Mouse (Mus musculus): ENCODE results near the gene Eef1akmt4. TPM values are rescaled to one million over a fixed set of nuclear protein-coding genes. Genes with fewer than 3 reads are reported as not detected.
"Not testable (repeated sequence)": the region's sequence is repeated elsewhere in the genome, so short reads cannot be mapped to it uniquely, and the experiment has no call there.

Gene Eef1akmt4
- polyA plus RNA-seq, 1 experiment from 2014 or later: 34.4 TPM

DNA sequence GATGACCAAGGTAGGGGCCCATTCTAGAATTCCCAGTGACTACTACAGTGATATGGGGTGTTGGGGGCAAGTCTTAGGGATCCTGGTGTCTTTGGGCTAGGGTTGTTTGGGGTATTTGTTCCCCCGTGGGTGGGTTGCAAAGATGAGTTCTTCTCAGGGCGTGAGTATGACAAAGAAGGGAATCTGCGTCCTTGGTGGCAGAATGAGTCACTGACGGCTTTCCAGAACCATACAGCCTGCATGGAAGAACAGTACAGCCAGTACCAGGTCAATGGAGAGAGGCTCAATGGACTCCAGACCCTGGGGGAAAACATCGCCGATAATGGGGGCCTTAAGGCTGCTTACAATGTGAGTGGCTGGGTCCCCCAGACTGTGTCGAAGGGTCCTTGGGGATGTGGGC lies 32.5 kb downstream of the Eef1akmt4 start:
- 86% methylated on average over 7 of the region's 7 CpGs for WGBS
- no peak for DNase-seq (ENCODE audit: low spot score)

DNA sequence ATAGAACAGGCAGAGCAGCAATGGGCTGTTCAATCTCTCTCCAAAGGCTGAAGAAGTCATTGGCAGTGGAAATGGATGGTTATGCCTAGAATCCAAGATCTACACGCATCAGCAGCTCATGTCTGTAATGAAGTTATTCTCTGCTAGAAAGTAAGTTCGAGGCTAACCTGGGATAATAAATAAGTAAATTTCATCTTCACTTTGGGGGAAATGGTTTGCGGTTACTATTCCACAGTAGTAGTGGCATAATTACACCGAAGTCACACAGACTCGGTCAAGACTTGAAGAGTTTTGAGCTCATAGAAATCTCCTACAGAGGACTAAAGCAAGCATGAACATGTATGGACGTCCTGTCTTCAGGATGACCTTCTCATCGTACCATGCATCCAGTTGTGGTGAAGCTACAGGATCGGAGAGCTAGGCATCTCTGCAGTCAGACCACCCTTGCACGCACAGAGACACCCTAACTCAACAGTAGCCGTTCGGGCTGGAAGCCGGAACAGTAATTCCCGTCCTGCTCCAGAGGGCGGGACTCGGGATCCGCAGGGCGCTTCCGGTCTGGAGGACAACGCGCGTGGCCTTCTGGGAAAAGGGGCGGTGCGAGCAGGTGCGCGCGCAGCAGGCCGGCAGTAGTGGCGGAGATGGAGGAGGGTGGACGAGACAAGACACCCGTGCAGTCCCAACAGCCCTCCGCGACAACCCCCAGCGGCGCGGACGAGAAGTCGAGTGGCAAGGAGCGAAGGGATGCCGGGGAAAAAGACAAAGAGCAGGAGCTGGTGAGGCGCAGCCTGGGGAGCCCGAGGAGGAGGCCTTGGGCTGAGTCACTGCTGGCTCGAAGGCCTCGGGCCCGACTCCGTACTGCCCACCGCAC lies 39.9 kb downstream of the Eef1akmt4 start, which contains the start of gene Psmd2:
TSS of gene Psmd2 (plus strand) at position 577 of the 871 bp plus-strand sequence.
- Histone ChIP-seq H3K9ac (ENCODE audit: low read length) (peak within 1 kb of the TSS; percentile 74), H3K4me1 (ENCODE audit: control insufficient read depth, insufficient read depth, low read length) (peaks cover 2% of the 10 kb centered on the region; the same call in 1 of the 2 replicates), H3K36me3 (ENCODE audit: control insufficient read depth, insufficient read depth, low read length) (peaks cover 3% of the 10 kb centered on the region), H3K27me3 (ENCODE audit: control insufficient read depth, insufficient read depth, low read length) (no peaks in the 10 kb centered on the region), H3K9me3 (ENCODE audit: control insufficient read depth, low read length) (no peaks in the 10 kb centered on the region), H3K27ac (ENCODE audit: low read depth, low read length) (peak within 1 kb of the TSS; percentile 39; the same call in 1 of the 2 replicates), H3K4me3 (ENCODE audit: low read depth, low read length) (peak within 1 kb of the TSS; percentile 86), H3K4me2 (ENCODE audit: low read depth) (peak within 1 kb of the TSS; percentile 79)
- 2% methylated on average over 45 of the region's 46 CpGs for WGBS
- peak; percentile 98 for ATAC-seq (ENCODE audit: insufficient read depth, low FRiP score, low TSS enrichment)
- peak; percentile 98 for DNase-seq (ENCODE audit: low spot score)

More for the DNA sequence above, 32.5 kb downstream of the Eef1akmt4 start:
- no peak overlapping the region for H3K4me3 ChIP-seq (ENCODE audit: low read depth, low read length)
- no peak for ATAC-seq (ENCODE audit: insufficient read depth, low FRiP score, low TSS enrichment)
- H3K4me1 ChIP-seq (ENCODE audit: control insufficient read depth, insufficient read depth, low read length): no peaks in the 10 kb centered on the region
- H3K27me3 ChIP-seq (ENCODE audit: control insufficient read depth, insufficient read depth, low read length): no peaks in the 10 kb centered on the region
- no peak overlapping the region for H3K27ac ChIP-seq (ENCODE audit: low read depth, low read length)
- no peak overlapping the region for H3K4me2 ChIP-seq (ENCODE audit: low read depth)
- no peaks in the 10 kb centered on the region for H3K36me3 ChIP-seq (ENCODE audit: control insufficient read depth, insufficient read depth, low read length)
- H3K9me3 ChIP-seq (ENCODE audit: control insufficient read depth, low read length): no peaks in the 10 kb centered on the region
- H3K9ac ChIP-seq (ENCODE audit: low read length): no peak overlapping the region

DNA sequence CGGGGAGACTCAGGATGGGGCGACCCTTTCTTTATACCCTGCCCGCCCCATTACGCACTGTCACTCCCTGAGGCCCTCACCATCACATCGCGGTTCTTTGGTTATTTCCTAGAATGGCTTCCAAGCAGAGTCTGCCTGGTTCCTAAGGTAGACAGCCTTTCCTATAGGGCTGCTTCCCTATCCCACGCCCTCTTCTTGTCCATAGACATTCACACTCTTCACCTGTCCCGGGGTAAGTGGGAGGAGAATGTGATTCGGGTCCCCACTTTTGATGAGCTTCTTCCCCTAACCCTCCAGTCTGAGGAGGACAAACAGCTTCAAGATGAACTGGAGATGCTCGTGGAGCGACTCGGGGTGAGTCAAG lies 40.5 kb downstream of the Eef1akmt4 start:
- 9% methylated on average over 12 of the region's 12 CpGs for WGBS

DNA sequence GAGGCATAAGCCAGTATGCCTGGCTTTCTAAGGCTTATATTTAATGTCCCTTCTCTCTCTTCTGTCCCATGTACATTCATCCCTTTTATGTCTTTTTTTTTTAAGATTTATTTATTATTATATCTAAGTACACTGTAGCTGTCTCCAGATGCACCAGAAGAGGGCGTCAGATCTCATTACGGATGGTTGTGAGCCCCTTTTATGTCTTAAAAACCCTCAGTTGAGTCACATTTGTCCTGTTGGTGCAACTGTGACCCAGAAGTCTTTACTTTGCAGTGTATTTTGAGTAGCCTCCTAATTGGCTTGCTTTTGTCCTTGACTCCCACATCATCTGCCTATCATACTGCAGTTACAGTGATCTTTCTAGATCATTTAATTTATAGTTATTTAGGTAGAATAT lies 41.9 kb downstream of the Eef1akmt4 start:
- no peak overlapping the region for H3K4me3 ChIP-seq (ENCODE audit: low read depth, low read length)
- no peak overlapping the region for H3K27ac ChIP-seq (ENCODE audit: low read depth, low read length)
- H3K4me1 ChIP-seq (ENCODE audit: control insufficient read depth, insufficient read depth, low read length): peaks cover 2% of the 10 kb centered on the region; the same call in 1 of the 2 replicates
- H3K9ac ChIP-seq (ENCODE audit: low read length): no peak overlapping the region
- no peak overlapping the region for H3K4me2 ChIP-seq (ENCODE audit: low read depth)
- no peak for ATAC-seq (ENCODE audit: insufficient read depth, low FRiP score, low TSS enrichment)
- H3K27me3 ChIP-seq (ENCODE audit: control insufficient read depth, insufficient read depth, low read length): no peaks in the 10 kb centered on the region
- H3K9me3 ChIP-seq (ENCODE audit: control insufficient read depth, low read length): no peaks in the 10 kb centered on the region
- peaks cover 10% of the 10 kb centered on the region for H3K36me3 ChIP-seq (ENCODE audit: control insufficient read depth, insufficient read depth, low read length)
- DNase-seq (ENCODE audit: low spot score): no peak
- 62% methylated on average over 2 of the region's 2 CpGs for WGBS

More for the DNA sequence above, 40.5 kb downstream of the Eef1akmt4 start:
- Histone ChIP-seq H3K9ac (ENCODE audit: low read length) (peak overlapping the region; percentile 74), H3K27ac (ENCODE audit: low read depth, low read length) (no peak overlapping the region), H3K36me3 (ENCODE audit: control insufficient read depth, insufficient read depth, low read length) (peaks cover 5% of the 10 kb centered on the region), H3K4me1 (ENCODE audit: control insufficient read depth, insufficient read depth, low read length) (peaks cover 2% of the 10 kb centered on the region; the same call in 1 of the 2 replicates), H3K4me2 (ENCODE audit: low read depth) (peak overlapping the region; percentile 79), H3K27me3 (ENCODE audit: control insufficient read depth, insufficient read depth, low read length) (no peaks in the 10 kb centered on the region), H3K9me3 (ENCODE audit: control insufficient read depth, low read length) (no peaks in the 10 kb centered on the region), H3K4me3 (ENCODE audit: low read depth, low read length) (peak overlapping the region; percentile 86)
- DNase-seq (ENCODE audit: low spot score) (peak; percentile 12), ATAC-seq (ENCODE audit: insufficient read depth, low FRiP score, low TSS enrichment) (no peak)

DNA sequence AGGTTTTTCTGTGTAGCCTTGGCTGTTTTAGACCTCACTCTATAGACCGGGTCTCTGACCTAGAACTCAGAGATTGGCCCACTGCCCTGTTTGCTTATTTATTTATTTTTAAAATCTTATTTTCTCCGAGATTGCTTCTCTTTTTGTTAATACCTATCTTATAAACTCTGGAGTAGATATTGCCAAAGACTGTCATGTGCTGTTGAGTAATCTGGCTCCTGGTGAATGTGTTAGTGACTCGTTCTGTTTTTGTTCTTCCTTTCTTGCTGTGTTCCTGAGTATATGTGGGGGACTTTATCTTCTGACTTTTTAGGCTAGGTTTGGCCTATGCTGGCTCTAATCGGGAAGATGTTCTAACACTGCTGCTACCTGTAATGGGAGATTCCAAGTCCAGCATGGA lies 46.3 kb downstream of the Eef1akmt4 start:
- Histone ChIP-seq H3K4me2 (ENCODE audit: low read depth) (no peak overlapping the region), H3K4me1 (ENCODE audit: control insufficient read depth, insufficient read depth, low read length) (no peaks in the 10 kb centered on the region), H3K27me3 (ENCODE audit: control insufficient read depth, insufficient read depth, low read length) (no peaks in the 10 kb centered on the region), H3K27ac (ENCODE audit: low read depth, low read length) (no peak overlapping the region), H3K9ac (ENCODE audit: low read length) (no peak overlapping the region), H3K36me3 (ENCODE audit: control insufficient read depth, insufficient read depth, low read length) (peaks cover 30% of the 10 kb centered on the region), H3K9me3 (ENCODE audit: control insufficient read depth, low read length) (no peaks in the 10 kb centered on the region), H3K4me3 (ENCODE audit: low read depth, low read length) (no peak overlapping the region)
- DNase-seq (ENCODE audit: low spot score) (no peak), ATAC-seq (ENCODE audit: insufficient read depth, low FRiP score, low TSS enrichment) (no peak)
- WGBS: 92% methylated on average over 4 of the region's 4 CpGs

DNA sequence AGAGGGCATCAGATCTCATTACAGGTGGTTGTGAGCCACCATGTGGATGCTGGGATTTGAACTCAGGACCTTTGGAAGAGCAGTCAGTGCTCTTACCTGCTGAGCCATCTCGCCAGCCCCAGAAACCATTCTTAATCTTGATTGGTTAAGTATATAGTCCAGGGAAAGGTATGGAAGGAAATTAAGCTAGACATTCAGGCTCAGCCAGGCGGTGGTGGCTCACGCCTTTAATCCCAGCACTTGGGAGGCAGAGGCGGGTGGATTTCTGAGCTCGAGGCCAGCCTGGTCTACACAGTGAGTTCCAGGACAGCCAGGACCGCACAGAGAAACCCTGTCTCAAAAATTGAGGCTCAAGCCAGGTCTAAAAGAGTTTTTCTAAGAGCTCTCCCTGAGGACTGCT lies 56.6 kb downstream of the Eef1akmt4 start, which contains the start of gene Eif4g1:
TSS of gene Eif4g1 (plus strand) at position 301 of the 400 bp plus-strand sequence.
- not testable (repeated sequence) for H3K27me3 ChIP-seq (ENCODE audit: control insufficient read depth, insufficient read depth, low read length); H3K4me3 ChIP-seq (ENCODE audit: low read depth, low read length); H3K36me3 ChIP-seq (ENCODE audit: control insufficient read depth, insufficient read depth, low read length); DNase-seq (ENCODE audit: low spot score); H3K9me3 ChIP-seq (ENCODE audit: control insufficient read depth, low read length); ATAC-seq (ENCODE audit: insufficient read depth, low FRiP score, low TSS enrichment); H3K9ac ChIP-seq (ENCODE audit: low read length); H3K4me1 ChIP-seq (ENCODE audit: control insufficient read depth, insufficient read depth, low read length); H3K27ac ChIP-seq (ENCODE audit: low read depth, low read length); H3K4me2 ChIP-seq (ENCODE audit: low read depth)
- WGBS: 95% methylated on average over 5 of the region's 6 CpGs

MicroRNA genes within 50 kb of the gene (microRNA counts, 519-probe panel; counts per million panel counts)
- 4,374 counts per million, percentile 80 among the panel's probes with 10 or more counts for microRNA mmu-miR-1224

Small RNA genes within 50 kb of the gene (microRNA-seq; reads per million reads assigned to microRNA genes)
- 8.9 reads per million, percentile 19 among the genes with 10 or more reads in this experiment for gene Mir1224

Other genes starting within 250 kb of the Eef1akmt4 start
- gene Abcc5, start 185.2 kb upstream of the Eef1akmt4 start, polyA plus RNA-seq (2014; fragmentation: Nextera tagmentation; extraction: Ambion mirVana): 74.4 and 80.9 TPM in 2 replicates
- 130 and 137 TPM in 2 replicates for gene Eif2b5, start 112.8 kb upstream of the Eef1akmt4 start, polyA plus RNA-seq (2014; fragmentation: Nextera tagmentation; extraction: Ambion mirVana)
- gene Dvl3, start 94.6 kb upstream of the Eef1akmt4 start, polyA plus RNA-seq (2014; fragmentation: Nextera tagmentation; extraction: Ambion mirVana): 58.1 and 62.7 TPM in 2 replicates
- gene Ap2m1, start 76.1 kb upstream of the Eef1akmt4 start, polyA plus RNA-seq (2014; fragmentation: Nextera tagmentation; extraction: Ambion mirVana): 886 and 907 TPM in 2 replicates
- gene Abcf3, start 63.0 kb upstream of the Eef1akmt4 start, polyA plus RNA-seq (2014; fragmentation: Nextera tagmentation; extraction: Ambion mirVana): 59.5 and 61.3 TPM in 2 replicates
- 3.8 and 4.3 TPM in 2 replicates for gene Vwa5b2, start 22.1 kb upstream of the Eef1akmt4 start, polyA plus RNA-seq (2014; fragmentation: Nextera tagmentation; extraction: Ambion mirVana)
- not detected in 2 replicates for gene Gm49333, start within 50 bp of the Eef1akmt4 start, polyA plus RNA-seq (2014; fragmentation: Nextera tagmentation; extraction: Ambion mirVana)
- gene Alg3, start 142 bp downstream of the Eef1akmt4 start, polyA plus RNA-seq (2014; fragmentation: Nextera tagmentation; extraction: Ambion mirVana): 58.6 and 61.3 TPM in 2 replicates
- gene Camk2n2, start 9.7 kb downstream of the Eef1akmt4 start, polyA plus RNA-seq (2014; fragmentation: Nextera tagmentation; extraction: Ambion mirVana): 4.1 and 4.4 TPM in 2 replicates
- gene Ece2, start 18.2 kb downstream of the Eef1akmt4 start, polyA plus RNA-seq (2014; fragmentation: Nextera tagmentation; extraction: Ambion mirVana): 2.2 and 4.6 TPM in 2 replicates
- gene Psmd2, start 40.1 kb downstream of the Eef1akmt4 start, polyA plus RNA-seq (2014; fragmentation: Nextera tagmentation; extraction: Ambion mirVana): 490 and 517 TPM in 2 replicates
- 164 and 165 TPM in 2 replicates for gene Eif4g1, start 56.7 kb downstream of the Eef1akmt4 start, polyA plus RNA-seq (2014; fragmentation: Nextera tagmentation; extraction: Ambion mirVana)
- 11.6 and 17.8 TPM in 2 replicates for gene Fam131a, start 81.6 kb downstream of the Eef1akmt4 start, polyA plus RNA-seq (2014; fragmentation: Nextera tagmentation; extraction: Ambion mirVana)
- gene Polr2h, start 106.1 kb downstream of the Eef1akmt4 start, polyA plus RNA-seq (2014; fragmentation: Nextera tagmentation; extraction: Ambion mirVana): 121 and 125 TPM in 2 replicates
- 22.0 and 26.4 TPM in 2 replicates for gene Clcn2, start 106.2 kb downstream of the Eef1akmt4 start, polyA plus RNA-seq (2014; fragmentation: Nextera tagmentation; extraction: Ambion mirVana)
- 3.7 and 5.2 TPM in 2 replicates for gene Chrd, start 121.5 kb downstream of the Eef1akmt4 start, polyA plus RNA-seq (2014; fragmentation: Nextera tagmentation; extraction: Ambion mirVana)
- 0.55 and 1.0 TPM in 2 replicates for gene Thpo, start 122.9 kb downstream of the Eef1akmt4 start, polyA plus RNA-seq (2014; fragmentation: Nextera tagmentation; extraction: Ambion mirVana)

All from neural tube, embryonic 11.5 days (tissue).